In genomic region chr11:97415330-97415711, GRCm38 (mm10) we compare ENCODE assay signal across 8 mouse cellular contexts. TPM values are rescaled to one million over a fixed set of nuclear protein-coding genes. Genes with fewer than 3 reads are reported as not detected.
A peak's percentile ranks its signal among the peaks of the same experiment; 100 is the strongest.
DNase-seq lines count a peak whose midpoint lies in the region; ATAC-seq and TF ChIP-seq lines count a peak whose summit lies in the region.

TSS of gene Arhgap23 (plus strand) at chr11:97415533.

- H3K4me3 ChIP-seq in G1E (ENCODE audit: low read depth, low read length), result peak within 1 kb of the TSS; percentile 81
- peak within 1 kb of the TSS; percentile 60 for H3K4me3 ChIP-seq in embryonic facial prominence, embryonic 11.5 days (ENCODE audit: low read depth, low read length)
- H3K4me3 ChIP-seq in heart, embryonic 11.5 days (ENCODE audit: low read depth, low read length), result peak within 1 kb of the TSS; percentile 70
- H3K4me3 ChIP-seq in lung, embryonic 15.5 days, result peak within 1 kb of the TSS; percentile 62
- H3K4me3 ChIP-seq in olfactory bulb, adult 2 months (ENCODE audit: insufficient read depth, low read depth, low read length), result peak within 1 kb of the TSS; percentile 52

- TF ChIP-seq POLR2A in olfactory bulb, adult 2 months (IDR thresholded peaks at IDR 0.05; ENCODE audit: insufficient read depth, low read depth, low read length), result no peak

- DNase-seq in 3134 (ENCODE audit: extremely low read depth, insufficient read length, low spot score) (peak; percentile 86), G1E (ENCODE audit: low spot score) (peak; percentile 89), MN1 (ENCODE audit: low spot score) (no peak)
- peak; percentile 84 for DNase-seq in embryonic facial prominence, embryonic 11.5 days (ENCODE audit: low spot score)
- peak; percentile 92 for DNase-seq in kidney, postnatal 10 days

- WGBS in embryonic facial prominence, embryonic 11.5 days, result under 1% methylated on average over 29 of the region's 29 CpGs
- 1% methylated on average over 29 of the region's 29 CpGs for WGBS in heart, embryonic 11.5 days (ENCODE audit: insufficient replicate concordance)
- WGBS in lung, embryonic 15.5 days, result under 1% methylated on average over 29 of the region's 29 CpGs
- 6% methylated on average over 29 of the region's 29 CpGs for WGBS in olfactory bulb, adult 2 months

- H3K36me3 ChIP-seq in G1E (replicated peaks), result peaks cover 22% of the 10 kb centered on the region
- no peaks in the 10 kb centered on the region for H3K36me3 ChIP-seq in embryonic facial prominence, embryonic 11.5 days (replicated peaks; ENCODE audit: control insufficient read depth, insufficient read depth, low read depth, low read length)
- H3K36me3 ChIP-seq in heart, embryonic 11.5 days (ENCODE audit: control insufficient read depth, insufficient read depth, low read length), result no peaks in the 10 kb centered on the region
- H3K36me3 ChIP-seq in lung, embryonic 15.5 days, result no peaks in the 10 kb centered on the region

- H3K9ac ChIP-seq in embryonic facial prominence, embryonic 11.5 days (replicated peaks; ENCODE audit: low read length), result peak within 1 kb of the TSS; percentile 61
- H3K9ac ChIP-seq in heart, embryonic 11.5 days (ENCODE audit: low read depth, low read length), result peak within 1 kb of the TSS; percentile 85
- peak within 1 kb of the TSS; percentile 74 for H3K9ac ChIP-seq in lung, embryonic 15.5 days

- H3K9me3 ChIP-seq in G1E (replicated peaks), result no peaks in the 10 kb centered on the region
- no peaks in the 10 kb centered on the region for H3K9me3 ChIP-seq in embryonic facial prominence, embryonic 11.5 days (replicated peaks; ENCODE audit: control insufficient read depth, low read length)
- H3K9me3 ChIP-seq in heart, embryonic 11.5 days (replicated peaks; ENCODE audit: control insufficient read depth, low read length), result no peaks in the 10 kb centered on the region
- H3K9me3 ChIP-seq in lung, embryonic 15.5 days, result no peaks in the 10 kb centered on the region

- peak; percentile 66 for ATAC-seq in G1E (ENCODE audit: extremely low read depth, insufficient number of reproducible peaks, low FRiP score, poor library complexity, severe bottlenecking)
- ATAC-seq in embryonic facial prominence, embryonic 11.5 days (replicated peaks; ENCODE audit: insufficient number of reproducible peaks, low FRiP score, low TSS enrichment, low read depth), result peak; percentile 71
- peak; percentile 78 for ATAC-seq in heart, embryonic 11.5 days (replicated peaks; ENCODE audit: insufficient number of reproducible peaks, low FRiP score, low TSS enrichment)
- ATAC-seq in lung, embryonic 15.5 days (ENCODE audit: borderline replicate concordance, extremely low read depth, low FRiP score, low TSS enrichment), result peak; percentile 85

- H3K27ac ChIP-seq in embryonic facial prominence, embryonic 11.5 days (replicated peaks; ENCODE audit: low read depth, low read length), result 0 out of 2 replicates have a peak within 1 kb of the TSS, but pooled peaks have one; percentile 37
- peak within 1 kb of the TSS; percentile 79 for H3K27ac ChIP-seq in heart, embryonic 11.5 days (ENCODE audit: low read depth, low read length)
- H3K27ac ChIP-seq in lung, embryonic 15.5 days, result peak within 1 kb of the TSS; percentile 82
- no peak within 1 kb of the TSS for H3K27ac ChIP-seq in olfactory bulb, adult 2 months (ENCODE audit: insufficient read depth, low read depth, low read length)

- H3K4me2 ChIP-seq in embryonic facial prominence, embryonic 11.5 days (ENCODE audit: low read depth, low read length), result peak within 1 kb of the TSS; percentile 76
- H3K4me2 ChIP-seq in heart, embryonic 11.5 days, result peak within 1 kb of the TSS; percentile 71
- H3K4me2 ChIP-seq in lung, embryonic 15.5 days, result peak within 1 kb of the TSS; percentile 85

- no peak for TF ChIP-seq CTCF in G1E (IDR thresholded peaks at IDR 0.05; ENCODE audit: low read depth, low read length)
- no peak for TF ChIP-seq CTCF in olfactory bulb, adult 2 months (IDR thresholded peaks at IDR 0.05; ENCODE audit: insufficient read depth, low read depth, low read length)

- H3K4me1 ChIP-seq in G1E (ENCODE audit: insufficient read depth, low read depth, low read length), result peaks cover 67% of the 10 kb centered on the region
- peaks cover 7% of the 10 kb centered on the region for H3K4me1 ChIP-seq in embryonic facial prominence, embryonic 11.5 days (ENCODE audit: control insufficient read depth, insufficient read depth, low read length)
- H3K4me1 ChIP-seq in heart, embryonic 11.5 days (ENCODE audit: control insufficient read depth, insufficient read depth, low read length), result peaks cover 25% of the 10 kb centered on the region
- H3K4me1 ChIP-seq in lung, embryonic 15.5 days, result peaks cover 40% of the 10 kb centered on the region
- peaks cover 29% of the 10 kb centered on the region for H3K4me1 ChIP-seq in olfactory bulb, adult 2 months (ENCODE audit: control insufficient read depth, insufficient read depth, low read length)

- H3K27me3 ChIP-seq in G1E (ENCODE audit: insufficient read depth, low read length), result no peaks in the 10 kb centered on the region
- no peaks in the 10 kb centered on the region for H3K27me3 ChIP-seq in embryonic facial prominence, embryonic 11.5 days (ENCODE audit: control insufficient read depth, insufficient read depth, low read length)
- no peaks in the 10 kb centered on the region for H3K27me3 ChIP-seq in heart, embryonic 11.5 days (ENCODE audit: control insufficient read depth, insufficient read depth, low read length)
- H3K27me3 ChIP-seq in lung, embryonic 15.5 days, result no peaks in the 10 kb centered on the region

RNA-seq across cellular contexts. Expression of gene Arhgap23, which starts in this region (rescaled TPM):
- total RNA-seq in G1E (2014; fragmentation: Nextera tagmentation), result 8.5 and 17.9 TPM in 2 replicates
- 2.4 and 4.4 TPM in 2 replicates for total RNA-seq in G1E (2017)
- 18.6 and 21.9 TPM in 2 replicates for polyA plus RNA-seq in G1E (2012)
- polyA plus RNA-seq in embryonic facial prominence, embryonic 11.5 days (2014; fragmentation: Nextera tagmentation; extraction: Ambion mirVana), result 3.1 and 4.2 TPM in 2 replicates
- 6.7 and 8.3 TPM in 2 replicates for polyA plus RNA-seq in heart, embryonic 11.5 days (2014; fragmentation: Nextera tagmentation; extraction: Ambion mirVana)
- polyA plus RNA-seq in lung, embryonic 15.5 days (2015; fragmentation: Nextera tagmentation; extraction: Ambion mirVana), result 7.0 and 7.4 TPM in 2 replicates
- not detected in 2 replicates for polyA plus RNA-seq in olfactory bulb, adult 2 months (2012; ENCODE audit: insufficient read depth, insufficient read length, low replicate concordance, missing spikeins)
